Mouse (Mus musculus) forelimb bud, embryonic 11.5 days (tissue): ENCODE results near the gene Tspan18.
A peak's percentile ranks its signal among the peaks of the same experiment; 100 is the strongest.

Source experiments
- DNase-seq: peaks from one replicate; pipeline ENCODE4 v3.0.0-alpha.2; 2012; ENCODE audit warnings: low read depth, low spot score

Tspan18 gene

GRCm38 (mm10) chr2:93187323-93187996, 146.8 kb downstream of the Tspan18 start, which contains the start of gene Trp53i11:
Gene Trp53i11, plus strand, starts transcription at chr2:93187548.
- peak; percentile 78 for DNase-seq

- no peak for DNase-seq
Observed at GRCm38 (mm10) chr2:93182859-93183258, 151.4 kb downstream of the Tspan18 start.

GRCm38 (mm10) chr2:93180077-93180844, 154.0 kb downstream of the Tspan18 start:
- DNase-seq, result no peak

- no peak for DNase-seq
Observed at GRCm38 (mm10) chr2:93179603-93180002, 154.7 kb downstream of the Tspan18 start.

GRCm38 (mm10) chr2:93178313-93178677, 156.0 kb downstream of the Tspan18 start:
- DNase-seq, result no peak

GRCm38 (mm10) chr2:93177668-93178312, 156.5 kb downstream of the Tspan18 start:
- DNase-seq, result no peak

- peak; percentile 76 for DNase-seq
Observed at GRCm38 (mm10) chr2:93176871-93177667, 157.2 kb downstream of the Tspan18 start.

GRCm38 (mm10) chr2:93176193-93176798, 158.0 kb downstream of the Tspan18 start:
- DNase-seq, result no peak

- DNase-seq, result no peak
Observed at GRCm38 (mm10) chr2:93175721-93176120, 158.6 kb downstream of the Tspan18 start.

- peak; percentile 49 for DNase-seq
Observed at GRCm38 (mm10) chr2:93175278-93175677, 159.0 kb downstream of the Tspan18 start.

- no peak for DNase-seq
Observed at GRCm38 (mm10) chr2:93174159-93174558, 160.1 kb downstream of the Tspan18 start.

GRCm38 (mm10) chr2:93172460-93172859, 161.8 kb downstream of the Tspan18 start:
- no peak for DNase-seq

GRCm38 (mm10) chr2:93171929-93172328, 162.4 kb downstream of the Tspan18 start:
- no peak for DNase-seq

GRCm38 (mm10) chr2:93170845-93171200, 163.5 kb downstream of the Tspan18 start:
- DNase-seq, result no peak

- no peak for DNase-seq
Observed at GRCm38 (mm10) chr2:93170156-93170844, 164.0 kb downstream of the Tspan18 start.

- no peak for DNase-seq
Observed at GRCm38 (mm10) chr2:93166734-93167406, 167.4 kb downstream of the Tspan18 start.

- no peak for DNase-seq
Observed at GRCm38 (mm10) chr2:93166295-93166694, 168.0 kb downstream of the Tspan18 start.

- DNase-seq, result no peak
Observed at GRCm38 (mm10) chr2:93163750-93164335, 170.5 kb downstream of the Tspan18 start.

- no peak for DNase-seq
Observed at GRCm38 (mm10) chr2:93163317-93163716, 171.0 kb downstream of the Tspan18 start.

- no peak for DNase-seq
Observed at GRCm38 (mm10) chr2:93162791-93163190, 171.5 kb downstream of the Tspan18 start.
